Mouse (Mus musculus) embryonic fibroblast, embryonic 13.5 days (primary cell): ENCODE data around the gene Siah1a. TPM values are rescaled to one million over a fixed set of nuclear protein-coding genes. Genes with fewer than 3 reads are reported as not detected.

ENCODE experiments used
- H3K27ac ChIP-seq: 2 replicates; pipeline ENCODE4 v1.5.1; 2012; ENCODE audit warnings: low read length, control low read depth, inconsistent platforms; ENCODE audit not compliant: insufficient read depth
- H3K4me1 ChIP-seq: 2 replicates; pipeline ENCODE4 v1.6.1; 2011; ENCODE audit warnings: low read length; ENCODE audit not compliant: control insufficient read depth, insufficient read depth
- H3K4me3 ChIP-seq: 2 replicates; pipeline ENCODE4 v1.5.1; 2011; ENCODE audit warnings: mild to moderate bottlenecking, control low read depth, low read length; ENCODE audit not compliant: insufficient read depth
- CTCF ChIP-seq: IDR thresholded peaks from 2 replicates; pipeline ENCODE4 v1.5.1; 2011; ENCODE audit warnings: mild to moderate bottlenecking, control low read depth, low read length, moderate library complexity, borderline replicate concordance; ENCODE audit not compliant: insufficient read depth
- POLR2A ChIP-seq: IDR thresholded peaks from 2 replicates; pipeline ENCODE4 v1.6.1; 2011; ENCODE audit warnings: low read depth, mild to moderate bottlenecking, control low read depth, low read length, moderate library complexity
- polyA plus RNA-seq: library from polyadenylated mRNA; stranded (reverse); fragments of >200 nt; gene quantifications from 2 replicates; pipeline ENCODE4 v1.2.4, GENCODE M21; 2011; ENCODE audit warnings: low read depth; ENCODE audit not compliant: missing spikeins, insufficient read length

Siah1a gene
- polyA plus RNA-seq, 1 experiment, result 23.9 TPM

GRCm38 (mm10) chr8:86766548-86767211 is 20.9 kb upstream of the Siah1a start:
- no peak overlapping the region for H3K27ac ChIP-seq
- H3K4me1 ChIP-seq, result peaks cover 10% of the 10 kb centered on the region
- no peak overlapping the region for H3K4me3 ChIP-seq
- TF ChIP-seq CTCF (no peak), POLR2A (no peak)

- no peak overlapping the region for H3K27ac ChIP-seq
- H3K4me3 ChIP-seq, result no peak overlapping the region
- peaks cover 10% of the 10 kb centered on the region for H3K4me1 ChIP-seq
- TF ChIP-seq POLR2A, result no peak
- no peak for TF ChIP-seq CTCF
Observed at GRCm38 (mm10) chr8:86765669-86766068, 19.9 kb upstream of the Siah1a start.

- Histone ChIP-seq H3K4me1 (peaks cover 10% of the 10 kb centered on the region), H3K4me3 (no peak overlapping the region), H3K27ac (no peak overlapping the region)
- no peak for TF ChIP-seq CTCF
- TF ChIP-seq POLR2A, result no peak
Observed at GRCm38 (mm10) chr8:86765155-86765554, 19.4 kb upstream of the Siah1a start.

DNA sequence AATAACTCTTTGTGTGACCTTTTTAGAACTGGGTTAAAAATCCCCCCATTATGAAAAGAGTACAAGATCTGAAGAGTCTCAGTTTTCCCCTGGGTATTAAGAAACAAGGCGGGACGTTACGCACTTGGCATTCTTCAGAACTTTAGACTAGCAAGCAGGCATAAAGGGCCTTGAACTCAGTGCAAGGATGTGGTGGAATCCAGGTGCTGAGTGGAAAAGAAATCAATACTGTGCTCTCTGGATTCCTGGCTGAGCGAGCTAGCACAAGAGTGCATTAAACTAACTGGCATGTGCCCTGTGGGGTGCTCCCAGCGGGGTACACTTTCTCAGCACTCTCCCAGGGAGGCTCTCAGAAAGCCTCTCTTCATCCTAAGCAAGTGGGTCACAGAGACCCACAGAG is 17.1 kb upstream of the Siah1a start:
- Histone ChIP-seq H3K4me3 (no peak overlapping the region), H3K4me1 (no peaks in the 10 kb centered on the region), H3K27ac (no peak overlapping the region)
- TF ChIP-seq POLR2A (no peak), CTCF (no peak)

DNA sequence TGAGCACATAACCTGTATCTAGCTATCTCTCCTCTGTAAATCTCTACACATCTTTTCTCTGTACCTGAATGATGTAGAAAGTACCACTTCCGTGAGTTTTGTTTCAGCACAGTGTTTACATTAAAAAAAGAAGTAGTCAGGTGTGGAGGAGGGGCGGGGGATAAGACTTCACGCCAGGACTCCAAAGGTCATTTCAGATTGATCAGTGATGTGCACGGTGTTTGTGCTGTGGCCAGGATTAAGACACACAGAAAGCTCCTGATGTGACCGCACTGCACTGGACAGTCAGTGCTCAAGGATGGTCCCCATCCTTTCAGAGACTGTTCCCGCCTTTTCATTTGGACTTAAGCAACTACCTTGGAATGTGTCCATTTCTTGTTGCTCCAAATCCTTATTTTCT is 15.0 kb upstream of the Siah1a start:
- H3K4me3 ChIP-seq, result no peak overlapping the region
- no peaks in the 10 kb centered on the region for H3K4me1 ChIP-seq
- no peak overlapping the region for H3K27ac ChIP-seq
- TF ChIP-seq POLR2A (no peak), CTCF (no peak)

DNA sequence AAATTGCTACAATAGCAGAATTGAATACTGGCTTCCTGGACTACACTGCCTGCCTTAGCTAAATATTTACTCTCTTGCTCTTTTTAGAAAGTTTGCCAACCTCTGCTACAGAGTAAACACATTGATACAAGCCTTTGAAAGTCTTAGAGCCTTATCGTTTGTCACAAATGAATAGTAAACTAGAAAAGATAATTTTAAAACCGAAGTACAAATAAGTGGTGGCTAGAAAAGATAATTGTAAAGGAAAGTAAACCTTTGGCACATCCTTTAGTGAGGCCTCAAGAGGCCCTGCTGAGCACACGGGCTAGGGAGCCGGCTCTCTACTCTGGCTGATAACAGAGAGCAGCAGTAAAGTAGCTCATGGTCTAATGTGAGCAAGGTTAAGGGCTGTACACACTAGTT is 13.4 kb upstream of the Siah1a start:
- Histone ChIP-seq H3K27ac (no peak overlapping the region), H3K4me3 (no peak overlapping the region), H3K4me1 (no peaks in the 10 kb centered on the region)
- TF ChIP-seq POLR2A (no peak), CTCF (no peak)

DNA sequence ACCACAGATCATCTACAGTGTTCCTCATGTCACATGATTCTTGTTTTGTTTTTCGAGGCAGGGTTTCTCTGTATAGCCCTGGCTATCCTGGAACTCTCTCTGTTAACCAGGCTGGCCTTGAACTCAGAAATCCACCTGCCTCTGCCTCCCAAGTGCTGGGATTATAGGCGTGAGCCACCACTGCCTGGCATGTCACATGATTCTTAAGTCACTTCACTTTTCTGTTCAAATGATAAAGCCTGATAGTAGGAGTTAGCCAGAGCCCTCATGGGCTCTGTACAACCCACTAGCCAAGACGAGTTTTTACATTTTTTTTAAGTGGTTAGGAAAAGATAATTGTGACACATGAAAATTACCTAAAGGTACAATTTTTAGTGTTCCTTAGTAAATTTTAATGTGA is 12.9 kb upstream of the Siah1a start:
- no peak for TF ChIP-seq POLR2A
- no peak for TF ChIP-seq CTCF
- Histone ChIP-seq H3K4me1 (no peaks in the 10 kb centered on the region), H3K4me3 (no peak overlapping the region), H3K27ac (no peak overlapping the region)

DNA sequence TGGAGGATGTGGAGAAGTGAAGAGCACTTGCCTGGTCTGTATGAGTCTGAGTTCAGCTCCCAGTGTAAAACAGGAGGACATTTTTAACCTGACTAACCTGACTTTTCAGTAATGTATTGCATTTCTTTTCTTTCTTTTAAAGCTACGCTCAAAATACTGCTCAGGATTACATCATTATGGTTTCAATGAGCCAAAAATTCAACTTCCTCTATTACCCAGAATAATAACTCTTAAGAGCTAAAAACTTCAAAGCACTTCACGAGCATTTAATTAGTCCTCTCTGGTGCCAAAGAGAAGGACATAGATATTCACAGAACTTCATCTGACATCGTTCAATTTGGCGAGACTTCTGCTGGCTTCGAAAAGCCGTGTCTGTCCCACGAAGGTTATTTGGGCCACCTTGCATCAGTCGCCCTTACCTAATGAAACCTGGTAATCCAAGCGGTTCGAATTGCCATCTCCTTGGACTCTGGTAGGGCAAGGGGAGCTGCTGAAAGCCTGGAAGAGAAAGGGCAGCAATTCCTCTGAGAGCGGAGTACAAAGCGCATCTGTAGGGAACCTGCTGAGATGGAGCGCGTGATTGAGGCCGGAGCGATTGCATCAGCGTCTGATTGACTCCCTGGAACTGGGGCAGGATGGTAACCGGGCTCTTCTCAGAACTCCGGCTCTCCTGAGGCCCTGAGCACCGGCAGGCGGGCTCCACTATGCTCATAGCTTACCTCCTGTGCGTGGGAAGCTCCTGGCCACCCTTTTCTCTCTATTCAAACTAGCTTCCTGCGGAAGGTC is 11.4 kb upstream of the Siah1a start:
- no peaks in the 10 kb centered on the region for H3K4me1 ChIP-seq
- no peak for TF ChIP-seq CTCF
- no peak for TF ChIP-seq POLR2A
- H3K4me3 ChIP-seq, result no peak overlapping the region
- no peak overlapping the region for H3K27ac ChIP-seq

DNA sequence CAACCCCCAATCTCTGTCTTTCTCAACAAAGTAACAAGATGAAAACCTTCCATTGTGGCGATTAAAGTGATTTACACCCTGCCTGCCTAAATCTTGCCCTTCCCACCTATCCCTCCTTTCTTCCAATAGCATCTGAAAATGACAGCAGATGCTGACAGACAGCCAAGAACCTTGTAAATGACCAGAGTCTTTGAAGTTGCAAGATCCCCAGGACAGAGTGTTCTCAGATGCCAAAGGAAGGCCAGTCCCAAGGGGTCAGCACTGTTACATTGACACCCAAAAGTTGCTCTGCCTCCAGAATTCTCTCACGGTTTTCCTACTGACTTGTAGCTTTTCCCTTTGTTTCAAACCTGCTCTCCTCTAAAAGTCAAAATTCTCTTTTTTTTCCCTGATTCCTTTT is 4.1 kb upstream of the Siah1a start:
- H3K4me3 ChIP-seq, result no peak overlapping the region
- H3K27ac ChIP-seq, result no peak overlapping the region
- no peaks in the 10 kb centered on the region for H3K4me1 ChIP-seq
- TF ChIP-seq CTCF, result no peak
- no peak for TF ChIP-seq POLR2A

GRCm38 (mm10) chr8:86746511-86746910 is 777 bp upstream of the Siah1a start:
- TF ChIP-seq CTCF, result no peak
- 0 out of 2 replicates have a peak, but pooled peaks have one; percentile 15 for TF ChIP-seq POLR2A
- Histone ChIP-seq H3K4me1 (peaks cover 4% of the 10 kb centered on the region), H3K4me3 (peak overlapping the region; percentile 58), H3K27ac (peak overlapping the region; percentile 55)

DNA sequence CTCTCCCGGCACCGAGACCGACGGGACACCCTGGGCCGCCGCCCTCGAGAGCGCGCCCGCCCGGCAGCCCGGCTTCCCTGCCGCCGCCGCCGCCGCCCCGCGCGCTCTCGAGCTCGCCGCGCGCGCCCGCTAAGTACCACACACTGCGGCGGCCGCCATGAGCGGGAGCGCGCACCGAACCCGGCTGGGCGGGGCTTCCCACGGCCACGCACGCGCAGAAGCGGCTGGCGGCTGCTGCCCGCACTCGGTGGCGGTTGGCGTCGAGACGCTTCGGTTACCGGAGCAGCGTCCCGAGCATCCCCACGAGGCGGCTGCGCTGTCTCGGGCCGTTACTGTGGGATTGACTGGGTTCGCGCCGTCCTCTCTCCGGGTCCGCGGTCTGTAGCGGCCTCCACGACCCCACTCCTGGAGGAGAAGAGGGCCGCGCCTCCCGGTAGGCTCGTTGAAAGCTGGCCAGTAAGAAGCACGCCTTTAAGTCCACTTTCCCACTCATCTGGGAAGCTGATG is 254 bp upstream of the Siah1a start:
- Histone ChIP-seq H3K4me1 (peaks cover 4% of the 10 kb centered on the region), H3K4me3 (peak overlapping the region; percentile 99), H3K27ac (peak overlapping the region; percentile 82)
- no peak for TF ChIP-seq CTCF
- TF ChIP-seq POLR2A, result peak; percentile 86
